Mouse (Mus musculus) liver, postnatal 0 days (tissue): ENCODE measurements at regions not wholly inside any gene's neighbourhood (a gene's known extent, or its start where the extent isn't known, plus 50 kb on each side); places are given as distances from the start of the nearest gene placed in this dataset.

Source experiments
- ATAC-seq: fragments of 200-750 bp; cut with Nextera tagmentation; 2 replicates; pipeline ENCODE4 v1.8.0; 2017; ENCODE audit warnings: mild to moderate bottlenecking, moderate library complexity
- DNase-seq: peaks from one replicate; pipeline ENCODE4 v3.0.0-alpha.2; 2016
- H3K27ac ChIP-seq: fragments of 300-500 bp; sonication (generic); 2 replicates; pipeline ENCODE4 v1.5.1; 2014; ENCODE audit warnings: antibody characterized with exemption, moderate library complexity, mild to moderate bottlenecking, low read depth
- H3K27me3 ChIP-seq: fragments of 300-500 bp; sonication (generic); 2 replicates; pipeline ENCODE4 v1.6.1; 2014; ENCODE audit warnings: low read length, control low read depth, mixed read lengths; ENCODE audit not compliant: insufficient read depth
- H3K36me3 ChIP-seq: fragments of 300-500 bp; sonication (generic); replicated peaks from 2 replicates; pipeline ENCODE4 v1.6.1; 2014; ENCODE audit warnings: mild to moderate bottlenecking, control low read depth, low read length, moderate library complexity, mixed read lengths; ENCODE audit not compliant: insufficient read depth
- H3K4me1 ChIP-seq: fragments of 300-500 bp; sonication (generic); 2 replicates; pipeline ENCODE4 v1.6.1; 2014; ENCODE audit warnings: antibody characterized with exemption, mild to moderate bottlenecking, control low read depth; ENCODE audit not compliant: insufficient read depth
- H3K4me2 ChIP-seq: fragments of 300-500 bp; sonication (generic); 2 replicates; pipeline ENCODE4 v1.6.1; 2014; ENCODE audit warnings: low read depth, mild to moderate bottlenecking, low read length, moderate library complexity, mixed read lengths
- H3K4me3 ChIP-seq: fragments of 300-500 bp; sonication (generic); 2 replicates; pipeline ENCODE4 v1.5.1; 2014; ENCODE audit warnings: low read depth, low read length
- H3K9ac ChIP-seq: fragments of 300-500 bp; sonication (generic); replicated peaks from 2 replicates; pipeline ENCODE4 v1.6.1; 2014; ENCODE audit warnings: mild to moderate bottlenecking, moderate library complexity
- H3K9me3 ChIP-seq: fragments of 300-500 bp; sonication (generic); 2 replicates; pipeline ENCODE4 v1.6.1; 2016; ENCODE audit warnings: mild to moderate bottlenecking, control low read depth, low read length, mixed read lengths
- CTCF ChIP-seq: sonication (generic); IDR thresholded peaks from 2 replicates; pipeline ENCODE4 v1.5.1; 2016; ENCODE audit warnings: antibody characterized with exemption, low read depth
- EP300 ChIP-seq: IDR thresholded peaks from 2 replicates; pipeline ENCODE4 v1.6.1; 2016; ENCODE audit warnings: antibody characterized with exemption, low read depth, mild to moderate bottlenecking
- WGBS: fragments of 180-500 bp; shearing (Covaris S2); extraction: QIAGEN DNeasy Blood & Tissue Kit; methylation state at CpG from one replicate; pipeline ENCODE4 v1.1.7; 2014; ENCODE audit not compliant: insufficient replicate concordance; 5-methylcytosine and 5-hydroxymethylcytosine counted together

DNA sequence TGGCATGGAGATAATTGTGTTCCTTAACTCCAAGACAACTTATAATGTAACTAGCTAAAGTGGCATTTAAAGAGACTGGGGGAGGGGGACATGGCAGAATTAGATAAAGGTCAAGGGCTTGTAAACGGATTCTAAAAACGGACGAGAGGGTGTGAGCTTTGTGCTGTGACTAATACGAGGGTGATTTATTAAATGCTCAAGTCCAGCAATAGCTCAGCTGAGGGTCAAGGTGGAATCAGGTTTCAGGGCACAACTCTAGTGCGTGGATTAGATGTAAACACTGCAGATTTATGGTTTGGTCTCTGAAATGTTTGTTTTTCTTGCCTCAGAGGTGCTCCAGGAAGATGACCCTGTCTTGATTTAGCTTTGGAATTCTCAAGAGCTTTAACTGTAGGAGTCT, 74.8 kb upstream of the Il15 start:
- ATAC-seq (no peak), DNase-seq (no peak)
- 55% methylated on average over 5 of the region's 5 CpGs for WGBS
- no peaks in the 10 kb centered on the region for H3K36me3 ChIP-seq
- H3K27me3 ChIP-seq, result no peaks in the 10 kb centered on the region
- H3K4me3 ChIP-seq, result no peak overlapping the region
- H3K27ac ChIP-seq, result no peak overlapping the region
- no peaks in the 10 kb centered on the region for H3K4me1 ChIP-seq
- TF ChIP-seq CTCF, result no peak
- no peak for TF ChIP-seq EP300
- no peak overlapping the region for H3K4me2 ChIP-seq
- H3K9ac ChIP-seq, result no peak overlapping the region
- no peaks in the 10 kb centered on the region for H3K9me3 ChIP-seq

- Histone ChIP-seq H3K36me3 (no peaks in the 10 kb centered on the region), H3K9ac (no peak overlapping the region), H3K4me3 (no peak overlapping the region), H3K9me3 (no peaks in the 10 kb centered on the region), H3K27ac (no peak overlapping the region), H3K4me1 (no peaks in the 10 kb centered on the region), H3K27me3 (no peaks in the 10 kb centered on the region), H3K4me2 (no peak overlapping the region)
- DNase-seq (no peak), ATAC-seq (no peak)
- TF ChIP-seq EP300, result no peak
- no peak for TF ChIP-seq CTCF
- WGBS, result 49% methylated on average over 2 of the region's 2 CpGs
Measured at GRCm38 (mm10) chr8:82477426-82477769, 74.4 kb upstream of the Il15 start.

DNA sequence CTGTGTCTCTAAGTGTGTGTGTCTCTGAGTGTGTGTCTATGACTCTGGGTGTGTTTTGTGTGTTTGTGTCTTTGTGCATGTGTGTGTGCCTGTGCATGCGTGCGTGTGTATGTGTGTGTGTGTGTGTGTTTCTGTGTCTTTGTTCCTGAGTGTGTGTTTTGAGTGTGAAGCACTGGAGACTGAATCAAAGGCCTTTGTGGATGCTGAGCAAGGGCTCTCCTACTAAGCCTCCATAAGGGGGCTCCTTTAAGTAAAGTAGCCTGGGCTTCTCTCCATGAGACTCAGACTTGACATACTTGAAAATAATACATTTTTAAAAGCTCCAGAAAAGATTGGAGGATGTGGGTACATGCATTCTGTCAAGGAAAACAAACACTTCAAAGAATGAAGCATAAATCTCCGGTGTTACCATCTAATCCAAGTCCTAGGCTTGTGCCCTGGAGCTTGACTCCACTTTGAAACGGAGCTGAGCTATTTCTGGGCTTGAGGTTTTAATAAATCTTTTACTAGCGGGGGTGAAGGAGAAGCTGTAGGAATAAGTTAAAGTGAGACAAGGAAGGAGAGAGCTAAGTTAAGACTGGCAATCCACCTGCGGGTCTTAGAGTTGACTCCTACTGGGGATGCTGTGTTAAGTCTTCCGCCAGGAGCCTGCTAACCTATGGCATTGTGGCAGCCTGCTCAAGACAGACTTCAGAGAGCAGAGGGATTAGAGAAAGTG, 73.8 kb upstream of the Il15 start:
- WGBS, result 63% methylated on average over 7 of the region's 7 CpGs
- Histone ChIP-seq H3K27me3 (no peaks in the 10 kb centered on the region), H3K4me3 (no peak overlapping the region), H3K27ac (no peak overlapping the region), H3K36me3 (no peaks in the 10 kb centered on the region), H3K4me1 (no peaks in the 10 kb centered on the region), H3K9me3 (no peaks in the 10 kb centered on the region), H3K4me2 (no peak overlapping the region), H3K9ac (no peak overlapping the region)
- DNase-seq (no peak), ATAC-seq (no peak)
- TF ChIP-seq CTCF (no peak), EP300 (no peak)

GRCm38 (mm10) chr8:82473266-82473665, 70.2 kb upstream of the Il15 start:
- no peak for ATAC-seq
- WGBS, result 67% methylated on average over 2 of the region's 2 CpGs
- no peak overlapping the region for H3K9ac ChIP-seq
- no peaks in the 10 kb centered on the region for H3K36me3 ChIP-seq
- no peak overlapping the region for H3K27ac ChIP-seq
- no peak overlapping the region for H3K4me3 ChIP-seq
- H3K4me2 ChIP-seq, result no peak overlapping the region
- TF ChIP-seq EP300, result no peak
- no peak for TF ChIP-seq CTCF
- H3K9me3 ChIP-seq, result no peaks in the 10 kb centered on the region
- no peaks in the 10 kb centered on the region for H3K4me1 ChIP-seq
- no peak for DNase-seq
- no peaks in the 10 kb centered on the region for H3K27me3 ChIP-seq

GRCm38 (mm10) chr8:82471825-82472224, 68.8 kb upstream of the Il15 start:
- TF ChIP-seq EP300 (no peak), CTCF (no peak)
- WGBS, result no CpG with 5 or more reads among the region's 1 CpGs

GRCm38 (mm10) chr8:82469824-82470223, 66.8 kb upstream of the Il15 start:
- Histone ChIP-seq H3K27me3 (no peaks in the 10 kb centered on the region), H3K4me1 (no peaks in the 10 kb centered on the region)

More at GRCm38 (mm10) chr8:82471825-82472224, 68.8 kb upstream of the Il15 start:
- Histone ChIP-seq H3K9me3 (no peaks in the 10 kb centered on the region), H3K4me2 (no peak overlapping the region), H3K27me3 (no peaks in the 10 kb centered on the region), H3K9ac (no peak overlapping the region), H3K4me1 (no peaks in the 10 kb centered on the region), H3K4me3 (no peak overlapping the region), H3K27ac (no peak overlapping the region), H3K36me3 (no peaks in the 10 kb centered on the region)
- DNase-seq (no peak), ATAC-seq (no peak)

DNA sequence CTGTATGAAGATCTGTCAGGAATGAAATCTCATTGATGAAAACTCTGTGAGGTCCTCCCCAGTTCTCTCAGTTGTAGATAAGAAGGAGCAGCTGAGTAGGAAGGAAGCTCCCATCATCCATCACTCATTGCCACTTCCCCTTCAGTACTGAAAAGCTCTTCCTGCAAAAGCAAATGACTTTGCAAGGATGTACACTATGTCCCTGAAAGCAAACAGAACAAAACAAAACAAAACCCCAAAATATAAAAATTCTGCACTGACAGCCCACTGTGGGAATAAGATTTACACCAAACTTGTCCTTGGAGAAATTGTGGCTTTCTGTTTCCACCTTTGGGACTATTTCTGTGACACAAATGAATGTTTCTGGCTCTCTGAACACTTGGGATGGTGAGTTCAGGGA, 59.8 kb upstream of the Il15 start:
- Histone ChIP-seq H3K4me3 (no peak overlapping the region), H3K4me1 (no peaks in the 10 kb centered on the region), H3K9ac (no peak overlapping the region), H3K36me3 (no peaks in the 10 kb centered on the region), H3K9me3 (no peaks in the 10 kb centered on the region), H3K27ac (no peak overlapping the region), H3K27me3 (no peaks in the 10 kb centered on the region), H3K4me2 (no peak overlapping the region)
- TF ChIP-seq EP300, result peak; percentile 29; the same call in 1 of the 2 replicates
- TF ChIP-seq CTCF, result no peak
- no peak for ATAC-seq
- no peak for DNase-seq

More at GRCm38 (mm10) chr8:82469824-82470223, 66.8 kb upstream of the Il15 start:
- no peak overlapping the region for H3K9ac ChIP-seq
- ATAC-seq, result no peak
- no peak overlapping the region for H3K27ac ChIP-seq
- no peak for DNase-seq
- no peak overlapping the region for H3K4me2 ChIP-seq
- no peaks in the 10 kb centered on the region for H3K9me3 ChIP-seq
- H3K36me3 ChIP-seq, result no peaks in the 10 kb centered on the region
- TF ChIP-seq EP300, result no peak
- no peak for TF ChIP-seq CTCF
- H3K4me3 ChIP-seq, result no peak overlapping the region
